Mouse (Mus musculus) c-Kit-negative CD71-positive TER-119-positive erythroid progenitor cells, embryonic 14.5 days (primary cell): Measurements from ENCODE around the gene Rab5if.
A peak's percentile ranks its signal among the peaks of the same experiment; 100 is the strongest.
"Not testable (repeated sequence)": the region's sequence is repeated elsewhere in the genome, so short reads cannot be mapped to it uniquely, and the experiment has no call there.

ENCODE experiments used
- DNase-seq: peaks from one replicate; pipeline ENCODE4 v3.0.0-alpha.2; 2013; ENCODE audit warnings: low read depth, low spot score

Rab5if gene

GRCm38 (mm10) chr2:156853999-156854771, 8.7 kb upstream of the Rab5if start:
- DNase-seq, result not testable (repeated sequence)

GRCm38 (mm10) chr2:156856311-156856710, 6.6 kb upstream of the Rab5if start:
- no peak for DNase-seq

GRCm38 (mm10) chr2:156857385-156857791, 5.5 kb upstream of the Rab5if start:
- no peak for DNase-seq

- DNase-seq, result no peak
Observed at GRCm38 (mm10) chr2:156857835-156858234, 5.1 kb upstream of the Rab5if start, which contains the start of gene 4930518I15Rik. 4930518I15Rik (minus strand) TSS chr2:156857946.

- DNase-seq, result no peak
Observed at GRCm38 (mm10) chr2:156858671-156859070, 4.3 kb upstream of the Rab5if start.

GRCm38 (mm10) chr2:156862041-156862717, 749 bp upstream of the Rab5if start:
- DNase-seq, result no peak

- DNase-seq, result peak; percentile 44
Observed at GRCm38 (mm10) chr2:156863487-156864160, 696 bp downstream of the Rab5if start.

- no peak for DNase-seq
Observed at GRCm38 (mm10) chr2:156864481-156864880, 1.6 kb downstream of the Rab5if start.

- no peak for DNase-seq
Observed at GRCm38 (mm10) chr2:156868994-156869393, 6.1 kb downstream of the Rab5if start.

GRCm38 (mm10) chr2:156869554-156869953, 6.6 kb downstream of the Rab5if start:
- DNase-seq, result no peak

- DNase-seq, result no peak
Observed at GRCm38 (mm10) chr2:156870519-156870918, 7.6 kb downstream of the Rab5if start.

- DNase-seq, result peak; percentile 75
Observed at GRCm38 (mm10) chr2:156873629-156874028, 10.7 kb downstream of the Rab5if start.

GRCm38 (mm10) chr2:156874047-156874759, 11.3 kb downstream of the Rab5if start:
- DNase-seq, result no peak

GRCm38 (mm10) chr2:156874760-156875510, 12.0 kb downstream of the Rab5if start:
- no peak for DNase-seq

GRCm38 (mm10) chr2:156877726-156878125, 14.8 kb downstream of the Rab5if start:
- no peak for DNase-seq

GRCm38 (mm10) chr2:156879541-156879940, 16.6 kb downstream of the Rab5if start:
- no peak for DNase-seq

GRCm38 (mm10) chr2:156882431-156883001, 19.6 kb downstream of the Rab5if start:
- DNase-seq, result peak; percentile 68

GRCm38 (mm10) chr2:156884396-156885211, 21.7 kb downstream of the Rab5if start:
- DNase-seq, result no peak

- DNase-seq, result not testable (repeated sequence)
Observed at GRCm38 (mm10) chr2:156885666-156886065, 22.7 kb downstream of the Rab5if start.
